Comparison of ENCODE assay signal across 14 mouse cellular contexts in genomic region chr2:162987218-162987617, GRCm38 (mm10). TPM values are rescaled to one million over a fixed set of nuclear protein-coding genes. Genes with fewer than 3 reads are reported as not detected.
A peak's percentile ranks its signal among the peaks of the same experiment; 100 is the strongest.
DNase-seq lines count a peak whose midpoint lies in the region; ATAC-seq and TF ChIP-seq lines count a peak whose summit lies in the region.
"Had no signal": no experiment of that assay in that cellular context is flagged by ENCODE, and none has a peak within 500 bp of the region (broad histone marks: within the 10 kb centered on the region; RNA-seq: fewer than 3 reads in every experiment).

Sgk2 (plus strand) TSS chr2:162987330.

- no peak within 1 kb of the TSS for H3K27ac ChIP-seq in intestine, embryonic 14.5 days (ENCODE audit: low read depth)
- H3K27ac ChIP-seq in kidney, postnatal 0 days: peak within 1 kb of the TSS; percentile 70
- H3K27ac ChIP-seq in liver, embryonic 14.5 days: no peak within 1 kb of the TSS
- H3K27ac ChIP-seq: embryonic facial prominence, embryonic 15.5 days; forebrain, embryonic 15.5 days had no signal

- TF ChIP-seq CTCF in kidney, postnatal 0 days (IDR thresholded peaks at IDR 0.05; ENCODE audit: low read depth): no peak
- TF ChIP-seq CTCF in liver, embryonic 14.5 days (IDR thresholded peaks at IDR 0.05; ENCODE audit: low read depth): no peak

- H3K4me2 ChIP-seq in intestine, embryonic 14.5 days (ENCODE audit: low read length): no peak within 1 kb of the TSS
- peak within 1 kb of the TSS; percentile 11; the same call in 1 of the 2 replicates for H3K4me2 ChIP-seq in kidney, postnatal 0 days (ENCODE audit: low read length)
- peak within 1 kb of the TSS; percentile 7; the same call in 1 of the 2 replicates for H3K4me2 ChIP-seq in liver, embryonic 14.5 days (ENCODE audit: low read depth)
- H3K4me2 ChIP-seq: embryonic facial prominence, embryonic 15.5 days; forebrain, embryonic 15.5 days had no signal

- WGBS in intestine, embryonic 14.5 days: 53% methylated on average over 8 of the region's 8 CpGs
- WGBS in kidney, postnatal 0 days: 26% methylated on average over 8 of the region's 8 CpGs
- WGBS in liver, embryonic 14.5 days (ENCODE audit: insufficient replicate concordance): 41% methylated on average over 8 of the region's 8 CpGs

- H3K4me1 ChIP-seq in intestine, embryonic 14.5 days (replicated peaks; ENCODE audit: control insufficient read depth, insufficient read depth, low read length): no peaks in the 10 kb centered on the region; the same call in 1 of the 2 replicates
- H3K4me1 ChIP-seq in kidney, postnatal 0 days (replicated peaks; ENCODE audit: insufficient read depth, low read length): no peaks in the 10 kb centered on the region
- peaks cover 0 to 10% of the 10 kb centered on the region in 2 experiments; a peak in 3 of 4 replicates for H3K4me1 ChIP-seq in liver, embryonic 14.5 days (replicated peaks; ENCODE audit: control insufficient read depth in 2 of 2, insufficient read depth in 2 of 2, low read length in 1 of 2)
- H3K4me1 ChIP-seq: embryonic facial prominence, embryonic 15.5 days had no signal

- no peaks in the 10 kb centered on the region for H3K9me3 ChIP-seq in intestine, embryonic 14.5 days (ENCODE audit: control insufficient read depth, low read length)
- no peaks in the 10 kb centered on the region for H3K9me3 ChIP-seq in kidney, postnatal 0 days (replicated peaks; ENCODE audit: low read length)
- no peaks in the 10 kb centered on the region for H3K9me3 ChIP-seq in liver, embryonic 14.5 days (ENCODE audit: control insufficient read depth, low read length)
- H3K9me3 ChIP-seq: embryonic facial prominence, embryonic 15.5 days; forebrain, embryonic 15.5 days had no signal

- H3K4me3 ChIP-seq in intestine, embryonic 14.5 days (ENCODE audit: low read depth, low read length): no peak within 1 kb of the TSS
- no peak within 1 kb of the TSS for H3K4me3 ChIP-seq in kidney, postnatal 0 days (replicated peaks; ENCODE audit: low read depth, low read length)
- no peak within 1 kb of the TSS for H3K4me3 ChIP-seq in liver, embryonic 14.5 days (ENCODE audit: insufficient read depth in 1 of 2, low read depth in 2 of 2, low read length in 2 of 2)
- H3K4me3 ChIP-seq: embryonic facial prominence, embryonic 15.5 days; forebrain, embryonic 15.5 days had no signal

- no peak within 1 kb of the TSS for H3K9ac ChIP-seq in intestine, embryonic 14.5 days (ENCODE audit: low read length)
- no peak within 1 kb of the TSS for H3K9ac ChIP-seq in kidney, postnatal 0 days (ENCODE audit: low read depth, low read length)
- H3K9ac ChIP-seq in liver, embryonic 14.5 days (replicated peaks): no peak within 1 kb of the TSS
- H3K9ac ChIP-seq: embryonic facial prominence, embryonic 15.5 days; forebrain, embryonic 15.5 days had no signal

- TF ChIP-seq EP300 in liver, embryonic 14.5 days (IDR thresholded peaks at IDR 0.05; ENCODE audit: low read depth): no peak

- no peaks in the 10 kb centered on the region for H3K36me3 ChIP-seq in intestine, embryonic 14.5 days (ENCODE audit: control insufficient read depth, insufficient read depth, low read length)
- H3K36me3 ChIP-seq in kidney, postnatal 0 days (ENCODE audit: insufficient read depth, low read length): no peaks in the 10 kb centered on the region
- no peaks in the 10 kb centered on the region for H3K36me3 ChIP-seq in liver, embryonic 14.5 days (replicated peaks; ENCODE audit: control insufficient read depth, insufficient read depth, low read depth)
- H3K36me3 ChIP-seq: embryonic facial prominence, embryonic 15.5 days; forebrain, embryonic 15.5 days had no signal

- DNase-seq in 3T3-L1 (ENCODE audit: low read depth, low spot score): peak; percentile 70
- DNase-seq in intestine, embryonic 14.5 days (ENCODE audit: low spot score): no peak
- peak; percentile 46 for DNase-seq in kidney, postnatal 0 days (ENCODE audit: low spot score)
- DNase-seq in liver, embryonic 14.5 days (ENCODE audit: low read depth in 3 of 3, low spot score in 3 of 3): peak; percentile 23 to 28 (median 24)
- DNase-seq in retina, postnatal 1 day: no peak
- no peak for DNase-seq in spleen, postnatal 14 days (ENCODE audit: low spot score in 2 of 2)
- DNase-seq in gastrocnemius, postnatal 25 days: no peak
- no peak for DNase-seq in thymus, postnatal 36 days
- DNase-seq: cerebellum, postnatal 25 days; gastrocnemius, postnatal 36 days had no signal

- H3K27me3 ChIP-seq in intestine, embryonic 14.5 days (replicated peaks; ENCODE audit: control insufficient read depth, insufficient read depth, low read length): no peaks in the 10 kb centered on the region
- no peaks in the 10 kb centered on the region for H3K27me3 ChIP-seq in kidney, postnatal 0 days (ENCODE audit: insufficient read depth, low read length)
- no peaks in the 10 kb centered on the region for H3K27me3 ChIP-seq in liver, embryonic 14.5 days (ENCODE audit: control insufficient read depth, insufficient read depth, low read length)
- H3K27me3 ChIP-seq: embryonic facial prominence, embryonic 15.5 days; forebrain, embryonic 15.5 days had no signal

- ATAC-seq in intestine, embryonic 14.5 days (replicated peaks; ENCODE audit: low FRiP score, low TSS enrichment, low read depth): peak; percentile 86
- peak; percentile 88 for ATAC-seq in kidney, postnatal 0 days (replicated peaks; ENCODE audit: low FRiP score, low read depth)
- ATAC-seq in liver, embryonic 14.5 days (ENCODE audit: insufficient read depth): peak; percentile 66
- ATAC-seq: forebrain, embryonic 15.5 days had no signal

RNA-seq across cellular contexts. Expression of gene Sgk2, which starts in this region (rescaled TPM):
- 0.26 and 0.30 TPM in 2 replicates for polyA plus RNA-seq in intestine, embryonic 14.5 days (2014; fragmentation: Nextera tagmentation; extraction: Ambion mirVana)
- polyA plus RNA-seq in kidney, postnatal 0 days (2015; fragmentation: Nextera tagmentation; extraction: Ambion mirVana): 23.5 and 24.3 TPM in 2 replicates
- 1.9 and 2.1 TPM in 2 replicates for polyA plus RNA-seq in liver, embryonic 14.5 days (2012; rRNA removed)
- 3.6 and 4.0 TPM in 2 replicates for polyA plus RNA-seq in liver, embryonic 14.5 days (2014; fragmentation: Nextera tagmentation; extraction: Ambion mirVana)
- not detected for total RNA-seq in gastrocnemius, postnatal 25 days (2021)
- total RNA-seq: gastrocnemius, postnatal 36 days; megakaryocyte, adult 5-6 weeks had no signal
- polyA plus RNA-seq: embryonic facial prominence, embryonic 15.5 days; forebrain, embryonic 15.5 days; heart, postnatal 0 days had no signal

Comparison
In these comparisons a context has a peak if more than half of its experiments do, and no peak if none do; other contexts are left out.
1. Peak in ATAC-seq in intestine, embryonic 14.5 days; RNA of the gene not detected or under 1 TPM.
2. DNase-seq: peak in 3T3-L1 (single experiment), kidney, postnatal 0 days (single experiment) and liver, embryonic 14.5 days (3 of 3); none in intestine, embryonic 14.5 days (single experiment), retina, postnatal 1 day (single experiment), spleen, postnatal 14 days (0 of 2), gastrocnemius, postnatal 25 days (single experiment) and thymus, postnatal 36 days (0 of 2).
3. Peak in every context shown above with its lines, with median percentiles within 50 percentile points of each other: ATAC-seq.